Mouse (Mus musculus) hindbrain, embryonic 12.5 days (tissue): ENCODE results near the gene Cdc42bpa. TPM values are rescaled to one million over a fixed set of nuclear protein-coding genes. Genes with fewer than 3 reads are reported as not detected.

ENCODE experiments used
- ATAC-seq: fragments of 200-750 bp; cut with Nextera tagmentation; 2 replicates; pipeline ENCODE4 v1.8.0; 2017; ENCODE audit warnings: moderate TSS enrichment; ENCODE audit not compliant: low FRiP score
- H3K27ac ChIP-seq: fragments of 300-500 bp; sonication (generic); 2 replicates; pipeline ENCODE4 v1.5.1; 2016; ENCODE audit warnings: mild to moderate bottlenecking
- H3K27me3 ChIP-seq: fragments of 300-500 bp; sonication (generic); 2 replicates; pipeline ENCODE4 v1.6.1; 2016; ENCODE audit warnings: mild to moderate bottlenecking
- H3K36me3 ChIP-seq: fragments of 300-500 bp; sonication (generic); 2 replicates; pipeline ENCODE4 v1.6.1; 2016; ENCODE audit warnings: mild to moderate bottlenecking
- H3K4me1 ChIP-seq: fragments of 300-500 bp; sonication (generic); 2 replicates; pipeline ENCODE4 v1.6.1; 2016
- H3K4me2 ChIP-seq: fragments of 300-500 bp; sonication (generic); replicated peaks from 2 replicates; pipeline ENCODE4 v1.6.1; 2016; ENCODE audit warnings: mild to moderate bottlenecking
- H3K4me3 ChIP-seq: fragments of 300-500 bp; sonication (generic); 2 replicates; pipeline ENCODE4 v1.5.1; 2016; ENCODE audit warnings: mild to moderate bottlenecking
- H3K9ac ChIP-seq: fragments of 300-500 bp; sonication (generic); 2 replicates; pipeline ENCODE4 v1.6.1; 2016; ENCODE audit warnings: mild to moderate bottlenecking, moderate library complexity
- H3K9me3 ChIP-seq: fragments of 300-500 bp; sonication (generic); replicated peaks from 2 replicates; pipeline ENCODE4 v1.6.1; 2016; ENCODE audit warnings: mild to moderate bottlenecking
- WGBS: fragments of 180-500 bp; shearing (Covaris S2); methylation state at CpG from one replicate; pipeline ENCODE4 v1.1.7; 2016; 5-methylcytosine and 5-hydroxymethylcytosine counted together
- polyA plus RNA-seq: library from polyadenylated mRNA; unstranded; fragments of >200 nt; fragmentation: Nextera tagmentation; extraction: Ambion mirVana; gene quantifications from 2 replicates; pipeline ENCODE4 v1.2.1, GENCODE M21; 2016

The Cdc42bpa gene
- polyA plus RNA-seq, 1 experiment from 2014 or later, result 22.3 TPM

DNA sequence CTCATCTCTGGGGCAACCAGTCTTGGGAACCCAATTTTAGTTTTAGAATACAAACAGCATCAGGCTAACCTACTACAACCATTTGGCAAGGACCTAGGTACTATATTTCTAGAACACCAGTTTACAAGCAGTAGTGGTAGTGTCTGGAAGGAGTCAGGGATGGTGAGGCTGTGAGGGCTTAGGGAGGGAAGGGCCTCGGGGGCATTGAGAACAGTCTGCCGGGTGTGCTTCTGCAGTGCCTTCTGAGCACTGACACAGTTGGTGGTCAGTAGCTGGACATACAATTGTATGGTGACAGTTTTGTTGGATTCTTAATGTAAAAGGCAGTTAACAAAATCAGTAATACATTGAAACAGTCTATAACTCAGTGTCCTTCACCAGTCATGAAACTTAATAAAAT is 200.3 kb downstream of the Cdc42bpa start:
- no peak for ATAC-seq
- Histone ChIP-seq H3K9ac (no peak overlapping the region), H3K4me1 (no peaks in the 10 kb centered on the region), H3K36me3 (peaks cover 26% of the 10 kb centered on the region), H3K4me3 (no peak overlapping the region), H3K27ac (no peak overlapping the region), H3K27me3 (no peaks in the 10 kb centered on the region), H3K4me2 (no peak overlapping the region), H3K9me3 (no peaks in the 10 kb centered on the region)
- 77% methylated on average over 2 of the region's 2 CpGs for WGBS

DNA sequence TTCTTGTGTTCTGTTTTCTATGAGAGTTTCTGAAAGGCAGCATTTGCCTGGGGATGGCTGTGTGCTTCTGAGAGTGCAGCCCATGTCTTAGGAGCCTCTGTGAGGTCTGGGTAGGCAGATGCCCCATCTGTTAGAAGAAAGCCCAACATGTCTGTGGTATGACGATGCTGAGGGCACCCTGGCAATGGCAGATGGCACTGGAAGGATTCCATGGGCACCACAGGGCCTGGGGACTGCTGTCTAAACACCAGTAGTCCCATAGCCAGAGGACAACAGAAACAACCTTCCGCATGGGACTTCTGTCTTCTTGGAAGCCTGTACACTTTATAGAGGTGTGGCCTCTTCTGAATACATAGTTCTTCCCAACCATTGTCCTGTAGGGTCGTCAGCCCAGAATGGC is 200.9 kb downstream of the Cdc42bpa start:
- peaks cover 32% of the 10 kb centered on the region for H3K36me3 ChIP-seq
- H3K9me3 ChIP-seq, result no peaks in the 10 kb centered on the region
- ATAC-seq, result no peak
- 85% methylated on average over 3 of the region's 3 CpGs for WGBS
- no peaks in the 10 kb centered on the region for H3K4me1 ChIP-seq
- no peak overlapping the region for H3K9ac ChIP-seq
- H3K4me2 ChIP-seq, result no peak overlapping the region
- H3K4me3 ChIP-seq, result no peak overlapping the region
- H3K27me3 ChIP-seq, result no peaks in the 10 kb centered on the region
- no peak overlapping the region for H3K27ac ChIP-seq

DNA sequence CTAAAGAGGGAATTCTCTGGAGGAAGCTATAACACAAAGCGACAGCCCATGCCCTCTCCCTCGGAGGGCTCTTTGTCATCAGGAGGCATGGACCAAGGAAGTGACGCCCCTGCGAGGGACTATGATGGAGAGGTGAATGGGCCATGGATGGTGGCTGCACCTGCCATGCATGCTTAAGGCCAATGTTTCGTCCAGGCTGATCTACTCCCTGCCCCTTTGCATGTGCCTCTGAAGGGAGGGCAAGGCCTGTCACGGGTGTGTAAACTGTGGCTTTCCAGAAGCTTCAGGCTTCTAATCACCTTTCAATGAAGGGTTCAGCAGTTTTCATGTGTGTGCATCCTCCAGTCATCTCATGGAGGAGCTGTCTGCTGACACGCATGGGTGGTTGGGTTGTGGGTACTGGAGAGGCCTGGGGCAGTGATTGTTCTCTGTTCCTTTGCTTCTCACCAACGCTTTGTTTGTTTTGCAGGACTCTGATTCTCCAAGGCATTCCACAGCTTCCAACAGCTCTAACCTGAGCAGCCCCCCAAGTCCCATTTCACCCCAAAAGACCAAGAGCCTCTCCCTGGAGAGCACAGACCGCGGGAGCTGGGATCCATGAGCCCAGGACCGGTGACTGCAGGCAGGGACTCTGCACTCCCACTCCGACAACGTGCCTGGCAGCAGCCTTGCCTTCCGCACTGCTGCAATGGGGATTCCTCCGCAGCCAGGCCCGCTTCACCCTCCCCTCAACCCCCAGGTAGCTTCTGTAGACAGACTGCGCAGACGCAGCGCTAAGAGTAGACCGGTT is 201.5 kb downstream of the Cdc42bpa start:
- Histone ChIP-seq H3K9ac (no peak overlapping the region), H3K27me3 (no peaks in the 10 kb centered on the region), H3K4me3 (no peak overlapping the region), H3K4me2 (no peak overlapping the region), H3K9me3 (no peaks in the 10 kb centered on the region), H3K27ac (no peak overlapping the region), H3K4me1 (no peaks in the 10 kb centered on the region), H3K36me3 (peaks cover 32% of the 10 kb centered on the region)
- WGBS, result 88% methylated on average over 20 of the region's 20 CpGs
- ATAC-seq, result no peak

DNA sequence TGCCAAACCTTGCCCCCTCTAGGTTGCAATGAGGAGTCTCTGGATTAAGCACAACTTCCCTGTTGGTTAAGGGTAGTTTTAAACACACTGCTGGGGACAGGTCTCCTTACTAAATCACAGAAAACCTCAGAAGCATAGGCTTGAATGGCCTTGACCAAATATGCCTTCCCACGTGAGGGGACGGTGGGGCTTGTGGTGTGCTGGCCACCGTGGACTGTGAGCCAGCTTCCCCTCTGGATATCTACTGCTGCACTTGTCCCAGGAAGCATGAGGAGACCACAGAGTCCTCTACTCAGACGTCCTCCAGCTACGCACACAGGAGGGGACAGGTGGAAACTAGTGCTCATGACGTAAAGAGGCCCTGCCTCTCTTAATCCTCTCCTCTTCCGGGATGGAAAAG is 202.7 kb downstream of the Cdc42bpa start:
- ATAC-seq, result no peak
- peaks cover 32% of the 10 kb centered on the region for H3K36me3 ChIP-seq
- no peak overlapping the region for H3K27ac ChIP-seq
- 92% methylated on average over 7 of the region's 7 CpGs for WGBS
- no peak overlapping the region for H3K9ac ChIP-seq
- H3K9me3 ChIP-seq, result no peaks in the 10 kb centered on the region
- no peaks in the 10 kb centered on the region for H3K27me3 ChIP-seq
- H3K4me3 ChIP-seq, result no peak overlapping the region
- H3K4me1 ChIP-seq, result no peaks in the 10 kb centered on the region
- no peak overlapping the region for H3K4me2 ChIP-seq

- Histone ChIP-seq H3K27me3 (no peaks in the 10 kb centered on the region), H3K27ac (no peak overlapping the region), H3K9ac (no peak overlapping the region), H3K4me2 (no peak overlapping the region), H3K36me3 (peaks cover 20% of the 10 kb centered on the region), H3K9me3 (no peaks in the 10 kb centered on the region; the same call in 1 of the 2 replicates), H3K4me1 (no peaks in the 10 kb centered on the region), H3K4me3 (no peak overlapping the region)
- ATAC-seq, result no peak
- 85% methylated on average over 5 of the region's 5 CpGs for WGBS
Measured at GRCm38 (mm10) chr1:180166533-180166932, 206.3 kb downstream of the Cdc42bpa start.

- Histone ChIP-seq H3K4me1 (no peaks in the 10 kb centered on the region), H3K4me3 (no peak overlapping the region), H3K36me3 (0 out of 2 replicates have a peak, but pooled peaks cover 6% of the 10 kb centered on the region), H3K9me3 (no peaks in the 10 kb centered on the region; the same call in 1 of the 2 replicates), H3K9ac (no peak overlapping the region), H3K27me3 (no peaks in the 10 kb centered on the region), H3K4me2 (no peak overlapping the region), H3K27ac (no peak overlapping the region)
- WGBS, result 95% methylated on average over 6 of the region's 6 CpGs
- ATAC-seq, result no peak
Measured at GRCm38 (mm10) chr1:180168294-180168693, 208.0 kb downstream of the Cdc42bpa start.

- Histone ChIP-seq H3K9me3 (no peaks in the 10 kb centered on the region; the same call in 1 of the 2 replicates), H3K4me3 (no peak overlapping the region), H3K36me3 (0 out of 2 replicates have a peak, but pooled peaks cover 6% of the 10 kb centered on the region), H3K4me1 (no peaks in the 10 kb centered on the region), H3K27me3 (no peaks in the 10 kb centered on the region), H3K9ac (no peak overlapping the region), H3K27ac (no peak overlapping the region), H3K4me2 (no peak overlapping the region)
- ATAC-seq, result no peak
- WGBS, result 94% methylated on average over 7 of the region's 7 CpGs
Measured at GRCm38 (mm10) chr1:180169161-180169560, 208.9 kb downstream of the Cdc42bpa start.

DNA sequence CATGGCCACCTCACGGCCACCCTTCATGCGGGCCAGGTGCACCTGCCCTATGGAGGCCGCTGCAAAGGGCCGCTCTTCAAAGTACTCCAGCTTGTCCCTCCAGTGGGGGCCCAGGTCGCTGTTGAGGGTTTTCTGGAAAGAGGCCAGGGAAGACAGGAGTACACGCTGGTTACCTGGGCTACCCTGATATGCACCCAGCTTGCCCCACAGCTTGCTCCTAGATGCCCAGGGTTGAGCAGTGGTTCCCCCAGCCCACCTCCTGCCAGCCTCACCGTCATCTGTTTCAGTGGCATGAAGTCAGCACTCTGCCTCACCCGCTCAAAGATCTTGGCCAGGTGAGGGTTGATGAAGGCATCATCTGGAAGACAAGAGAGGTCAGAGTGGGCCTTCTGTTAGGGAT is 209.8 kb downstream of the Cdc42bpa start:
- Histone ChIP-seq H3K4me2 (no peak overlapping the region), H3K9me3 (no peaks in the 10 kb centered on the region; the same call in 1 of the 2 replicates), H3K36me3 (0 out of 2 replicates have a peak, but pooled peaks cover 6% of the 10 kb centered on the region), H3K4me1 (no peaks in the 10 kb centered on the region), H3K4me3 (no peak overlapping the region), H3K27me3 (no peaks in the 10 kb centered on the region), H3K9ac (no peak overlapping the region), H3K27ac (no peak overlapping the region)
- ATAC-seq, result no peak
- whole genome bisulfite sequencing, result 86% methylated on average over 8 of the region's 8 CpGs

DNA sequence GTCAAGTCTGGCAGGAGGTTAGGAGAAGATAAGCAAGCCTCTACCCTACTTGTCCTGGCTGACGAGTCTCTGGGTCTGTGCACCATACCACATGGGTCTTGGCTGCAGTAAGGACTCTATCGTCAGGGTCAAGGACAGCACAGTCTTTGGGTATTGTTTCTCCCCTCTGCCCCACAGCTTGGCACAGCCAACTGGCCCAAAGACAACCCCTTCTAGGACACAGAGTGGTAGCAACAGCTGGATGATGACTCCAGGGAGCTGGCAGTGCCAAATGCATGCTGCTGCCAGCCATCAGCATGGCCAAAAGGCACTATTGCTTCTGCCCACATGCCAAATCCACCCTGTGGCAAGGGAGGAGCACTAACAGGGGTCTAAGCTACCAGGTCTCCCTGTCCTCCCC is 211.6 kb downstream of the Cdc42bpa start:
- H3K9me3 ChIP-seq, result no peaks in the 10 kb centered on the region; the same call in 1 of the 2 replicates
- H3K27ac ChIP-seq, result no peak overlapping the region
- H3K36me3 ChIP-seq, result no peaks in the 10 kb centered on the region
- no peaks in the 10 kb centered on the region for H3K27me3 ChIP-seq
- no peak overlapping the region for H3K4me2 ChIP-seq
- H3K4me3 ChIP-seq, result no peak overlapping the region
- H3K4me1 ChIP-seq, result no peaks in the 10 kb centered on the region
- ATAC-seq, result no peak
- H3K9ac ChIP-seq, result no peak overlapping the region
- WGBS, result 87% methylated on average over 2 of the region's 2 CpGs

GRCm38 (mm10) chr1:180172600-180172999 is 212.3 kb downstream of the Cdc42bpa start:
- no peaks in the 10 kb centered on the region; the same call in 1 of the 2 replicates for H3K9me3 ChIP-seq
- no peaks in the 10 kb centered on the region for H3K4me1 ChIP-seq
- no peak for ATAC-seq
- H3K4me3 ChIP-seq, result no peak overlapping the region
- H3K4me2 ChIP-seq, result no peak overlapping the region
- H3K27me3 ChIP-seq, result no peaks in the 10 kb centered on the region
- no peak overlapping the region for H3K9ac ChIP-seq
- H3K27ac ChIP-seq, result no peak overlapping the region
- WGBS, result 83% methylated on average over 4 of the region's 4 CpGs
- no peaks in the 10 kb centered on the region for H3K36me3 ChIP-seq

DNA sequence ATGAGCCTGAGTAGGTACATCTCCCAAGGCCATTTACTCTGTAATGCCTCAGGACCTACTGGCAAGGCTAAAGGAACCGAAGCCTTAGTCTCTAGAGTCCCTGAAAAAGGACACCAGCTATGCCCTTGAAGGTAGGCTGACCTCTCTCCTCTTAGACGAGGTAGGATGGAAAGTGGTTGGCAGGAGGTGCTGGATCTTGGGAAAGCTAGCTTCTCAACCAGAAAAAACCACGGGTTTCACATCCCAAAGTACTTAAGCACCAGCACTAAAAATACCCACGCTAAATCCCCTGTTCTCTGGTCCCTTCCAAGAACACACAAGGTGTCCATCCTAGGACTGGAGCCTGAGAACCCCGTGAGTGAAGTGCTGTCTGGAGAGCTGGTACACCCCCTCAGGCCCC is 212.7 kb downstream of the Cdc42bpa start:
- Histone ChIP-seq H3K36me3 (no peaks in the 10 kb centered on the region), H3K27me3 (no peaks in the 10 kb centered on the region), H3K4me1 (no peaks in the 10 kb centered on the region), H3K27ac (no peak overlapping the region), H3K4me3 (no peak overlapping the region), H3K9ac (no peak overlapping the region), H3K9me3 (no peaks in the 10 kb centered on the region; the same call in 1 of the 2 replicates), H3K4me2 (no peak overlapping the region)
- no peak for ATAC-seq
- WGBS, result 87% methylated on average over 5 of the region's 5 CpGs

GRCm38 (mm10) chr1:180174718-180175117 is 214.4 kb downstream of the Cdc42bpa start:
- no peak overlapping the region for H3K9ac ChIP-seq
- no peaks in the 10 kb centered on the region for H3K27me3 ChIP-seq
- H3K4me3 ChIP-seq, result no peak overlapping the region
- no peaks in the 10 kb centered on the region; the same call in 1 of the 2 replicates for H3K9me3 ChIP-seq
- H3K36me3 ChIP-seq, result no peaks in the 10 kb centered on the region
- WGBS, result 71% methylated on average over 6 of the region's 6 CpGs
- no peak overlapping the region for H3K4me2 ChIP-seq
- H3K4me1 ChIP-seq, result no peaks in the 10 kb centered on the region
- no peak for ATAC-seq
- H3K27ac ChIP-seq, result no peak overlapping the region

DNA sequence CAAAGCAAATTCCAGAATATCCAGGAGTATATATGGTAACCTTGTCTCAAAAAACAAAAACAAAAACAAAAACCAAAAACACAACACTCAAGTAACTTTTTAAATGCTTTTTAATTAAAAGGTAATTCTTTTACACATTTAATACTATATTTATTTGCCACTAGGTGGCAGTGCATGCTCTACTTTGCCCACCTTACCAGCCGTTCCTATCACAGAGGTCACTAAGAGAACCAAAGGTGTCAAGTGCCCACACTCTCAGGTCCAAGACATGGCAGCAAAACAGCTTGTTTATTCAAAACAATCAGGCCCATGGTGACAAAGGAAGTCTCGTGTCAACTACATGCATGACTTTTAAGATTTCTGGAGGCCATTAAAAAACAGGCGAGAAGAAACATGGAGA is 214.9 kb downstream of the Cdc42bpa start:
- no peak overlapping the region for H3K27ac ChIP-seq
- no peaks in the 10 kb centered on the region for H3K4me1 ChIP-seq
- H3K36me3 ChIP-seq, result no peaks in the 10 kb centered on the region
- H3K27me3 ChIP-seq, result no peaks in the 10 kb centered on the region
- no peak overlapping the region for H3K4me2 ChIP-seq
- WGBS, result 37% methylated on average over 3 of the region's 3 CpGs
- no peak overlapping the region for H3K4me3 ChIP-seq
- ATAC-seq, result no peak
- H3K9me3 ChIP-seq, result no peaks in the 10 kb centered on the region; the same call in 1 of the 2 replicates
- H3K9ac ChIP-seq, result no peak overlapping the region
